18 mouse cellular contexts compared by ENCODE assay signal in genomic region chr2:128102086-128102485, GRCm38 (mm10). TPM values are rescaled to one million over a fixed set of nuclear protein-coding genes. Genes with fewer than 3 reads are reported as not detected.
DNase-seq lines count a peak whose midpoint lies in the region.
"Had no signal": no experiment of that assay in that cellular context is flagged by ENCODE, and none has a peak within 500 bp of the region (broad histone marks: within the 10 kb centered on the region; RNA-seq: fewer than 3 reads in every experiment).

No protein-coding gene starts in this region.

- peak; percentile 54 to 59 for DNase-seq in cerebellum, postnatal 25 days
- DNase-seq in cerebellum, postnatal 4 days (ENCODE audit: low spot score in 2 of 2), result no peak
- peak; percentile 88 for DNase-seq in heart, adult 11 months
- no peak for DNase-seq in heart, postnatal 4 days
- peak; percentile 20 for DNase-seq in gastrocnemius, postnatal 14 days
- no peak for DNase-seq in layer of hippocampus, postnatal 14 days (ENCODE audit: low spot score in 2 of 2)
- DNase-seq in retina, postnatal 1 day, result no peak
- DNase-seq: adrenal gland, postnatal 36 days; B cell, adult 2 months; heart, postnatal 14 days; kidney, adult 2 months; kidney, postnatal 4 days; layer of hippocampus, postnatal 36 days; liver, embryonic 13.5 days; lung, adult 18-20 months; lung, postnatal 4 days; right cerebral cortex, postnatal 14 days; thymus, postnatal 14 days had no signal

- intact Hi-C loops in gastrocnemius, postnatal 14 days (cut with DNase I; ENCODE audit: low total_unique reads), result no loop called here

RNA-seq across cellular contexts. Expression of gene Bcl2l11, which starts 23.8 kb away (rescaled TPM):
- total RNA-seq in heart, postnatal 4 days (2021), result 10 to 100 TPM; 28.2 to 29.9 TPM
- 1 to 10 TPM; 4.9 to 6.1 TPM for total RNA-seq in gastrocnemius, postnatal 14 days (2021)
- 1 to 10 TPM; 8.4 to 8.8 TPM for total RNA-seq in layer of hippocampus, postnatal 14 days (2021)

Comparison
In these comparisons a context has a peak if more than half of its experiments do, and no peak if none do; other contexts are left out.
1. DNase-seq: peak in cerebellum, postnatal 25 days (2 of 2), heart, adult 11 months (single experiment) and gastrocnemius, postnatal 14 days (single experiment); none in cerebellum, postnatal 4 days (0 of 2), heart, postnatal 4 days (single experiment), layer of hippocampus, postnatal 14 days (0 of 2) and retina, postnatal 1 day (single experiment).